Mouse (Mus musculus): ENCODE data around the gene Mboat7. TPM values are rescaled to one million over a fixed set of nuclear protein-coding genes. Genes with fewer than 3 reads are reported as not detected.

The Mboat7 gene
- polyA plus RNA-seq, 1 experiment: 29.8 TPM

DNA sequence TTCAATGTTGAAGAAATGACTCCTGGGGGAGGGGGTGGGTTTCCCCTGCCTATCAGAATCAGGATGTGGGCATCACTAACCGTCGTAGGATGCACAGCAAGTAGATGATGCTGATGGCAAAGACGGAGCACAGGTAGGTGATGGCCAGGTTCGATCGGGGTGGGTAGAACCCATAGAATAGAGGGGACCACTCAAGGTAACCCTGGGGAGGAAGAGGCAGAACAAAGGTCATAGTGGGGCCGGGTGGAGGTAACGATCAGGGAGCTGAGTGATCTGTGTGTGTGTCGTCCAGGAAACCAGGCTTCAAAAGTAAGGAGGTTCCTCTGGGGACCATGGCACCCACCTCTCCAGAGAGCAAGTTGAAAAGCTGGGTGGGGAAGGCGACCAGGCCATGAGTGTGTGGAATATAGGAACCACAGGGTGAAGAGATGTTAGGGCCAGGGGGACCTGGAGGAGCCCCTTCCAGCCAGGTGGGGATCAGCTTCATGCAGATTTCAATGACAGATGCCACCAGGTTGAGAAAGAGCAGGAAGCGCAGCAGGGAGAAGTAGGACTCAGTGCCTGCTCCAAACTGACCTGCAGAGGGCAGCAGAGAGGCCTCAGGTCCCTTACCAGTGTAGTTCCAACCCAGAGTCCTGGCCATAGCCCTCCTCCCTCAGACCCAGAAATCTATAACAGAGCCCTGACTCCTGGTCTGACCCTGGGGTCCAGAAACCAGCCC is 18.7 kb downstream of the Mboat7 start:
- H3K4me3 ChIP-seq (ENCODE audit: insufficient read depth, low read depth, low read length): no peak overlapping the region
- no peak overlapping the region for H3K27ac ChIP-seq (replicated peaks; ENCODE audit: low read depth, low read length)
- H3K4me1 ChIP-seq (ENCODE audit: control insufficient read depth, insufficient read depth, insufficient read length, low read length): no peaks in the 10 kb centered on the region

DNA sequence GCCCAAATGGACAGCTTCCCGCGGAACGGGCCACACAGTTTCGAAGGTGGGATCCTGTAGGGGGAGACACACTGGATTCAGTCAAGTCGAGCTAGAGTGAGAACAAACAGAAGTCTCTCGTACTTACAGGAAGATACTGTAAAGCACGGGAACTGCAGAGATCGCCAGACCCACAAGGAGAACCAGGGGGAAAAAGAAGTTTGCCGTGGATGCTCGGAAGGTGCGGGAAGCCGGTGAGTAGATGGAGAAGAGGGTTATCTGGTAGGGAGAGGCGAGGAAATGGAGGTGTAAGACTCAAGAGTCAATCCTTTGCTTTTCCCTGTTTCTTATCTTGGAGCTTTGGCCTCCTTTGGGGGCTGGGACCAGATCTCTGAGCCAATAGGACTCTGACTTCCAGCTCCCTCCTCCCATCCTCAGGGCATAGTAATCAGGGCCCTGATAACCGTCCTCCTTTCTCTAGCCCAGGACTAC is 26.4 kb downstream of the Mboat7 start:
- Histone ChIP-seq H3K27ac (replicated peaks; ENCODE audit: low read depth, low read length) (no peak overlapping the region), H3K4me1 (ENCODE audit: control insufficient read depth, insufficient read depth, insufficient read length, low read length) (peaks cover 3% of the 10 kb centered on the region; the same call in 1 of the 2 replicates), H3K4me3 (ENCODE audit: insufficient read depth, low read depth, low read length) (peak overlapping the region; percentile 36)

DNA sequence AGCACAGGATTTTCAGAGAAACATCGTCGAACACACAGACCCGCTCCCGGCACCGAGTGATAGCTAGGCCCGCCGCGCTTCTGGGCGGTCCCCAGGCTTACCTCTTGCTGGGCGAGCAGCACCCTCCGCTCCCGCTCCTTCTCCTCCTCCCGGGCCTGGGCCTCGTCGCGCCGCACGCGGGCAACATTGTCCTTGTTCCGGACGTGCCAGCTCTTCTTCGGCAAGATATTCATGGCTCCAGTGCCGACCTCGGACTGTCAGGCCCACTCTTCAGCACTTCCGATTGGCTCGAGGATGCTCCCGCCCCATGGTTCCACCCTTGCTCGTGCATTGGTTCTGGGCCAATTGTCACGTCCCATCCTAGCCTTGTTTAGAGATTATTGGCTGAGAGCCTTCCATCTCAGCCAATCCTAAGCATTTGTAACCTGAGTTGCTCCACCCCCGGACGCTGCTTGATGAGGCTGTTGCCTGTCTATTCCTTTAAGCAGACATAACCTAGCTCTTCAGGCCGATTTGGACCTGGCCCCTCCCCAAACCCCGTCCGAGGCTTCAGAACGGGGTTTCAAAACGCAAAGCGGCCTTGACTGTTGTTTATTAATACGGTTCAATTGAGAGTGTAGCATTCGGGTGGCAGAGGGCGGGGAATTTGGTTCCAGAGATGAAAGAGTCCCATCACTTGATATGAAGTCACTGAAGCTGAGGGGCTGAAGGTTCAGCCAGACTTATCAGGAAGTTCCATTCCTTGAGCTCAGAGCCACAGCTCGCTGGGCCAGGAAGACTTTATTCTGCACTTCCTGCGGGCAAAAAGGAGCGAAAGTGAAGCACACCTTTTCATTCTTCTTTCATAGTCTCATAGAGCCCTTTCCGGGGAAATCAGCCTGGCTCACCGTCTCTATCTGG is 27.9 kb downstream of the Mboat7 start, which contains the start of gene Leng1:
Gene Leng1, minus strand, starts transcription at position 626 of the 900 bp plus-strand sequence.
- Histone ChIP-seq H3K27ac (replicated peaks; ENCODE audit: low read depth, low read length) (peak within 1 kb of the TSS; percentile 79), H3K4me1 (ENCODE audit: control insufficient read depth, insufficient read depth, insufficient read length, low read length) (peaks cover 3% of the 10 kb centered on the region; the same call in 1 of the 2 replicates), H3K4me3 (ENCODE audit: insufficient read depth, low read depth, low read length) (peak within 1 kb of the TSS; percentile 78)

DNA sequence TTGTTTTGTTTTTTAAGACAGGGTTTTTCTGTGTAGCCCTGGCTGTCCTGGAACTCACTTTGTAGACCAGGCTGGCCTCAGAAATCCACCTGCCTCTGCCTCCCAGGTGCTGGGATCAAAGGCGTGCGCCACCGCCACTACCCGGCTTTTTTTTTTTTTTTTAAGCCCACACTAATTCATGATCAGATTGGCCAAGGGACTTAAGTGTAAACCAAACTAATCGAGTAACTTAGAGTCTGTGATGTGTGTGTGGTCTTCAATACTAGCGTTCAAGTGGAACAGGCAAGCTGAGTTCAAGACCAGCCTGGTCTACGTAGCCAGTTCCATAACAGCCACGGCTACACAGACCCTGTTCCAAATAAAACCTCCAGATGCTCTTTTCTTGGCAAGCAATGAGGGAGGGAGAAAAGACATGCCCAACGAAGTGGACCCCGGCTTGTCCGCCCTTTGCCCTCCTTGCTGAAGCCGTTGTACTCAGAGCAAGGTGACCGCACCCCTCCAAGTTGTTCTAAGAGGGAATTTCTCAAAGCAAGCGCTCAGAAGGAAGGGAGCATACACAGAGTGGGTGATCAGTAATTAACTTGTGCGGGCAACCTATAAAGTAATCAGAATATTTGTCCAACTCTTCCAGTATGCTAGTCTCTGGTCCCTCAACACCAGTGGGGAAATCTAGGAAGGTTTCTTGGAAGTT is 28.7 kb downstream of the Mboat7 start:
- Histone ChIP-seq H3K27ac (replicated peaks; ENCODE audit: low read depth, low read length) (peak overlapping the region; percentile 70), H3K4me1 (ENCODE audit: control insufficient read depth, insufficient read depth, insufficient read length, low read length) (peaks cover 3% of the 10 kb centered on the region; the same call in 1 of the 2 replicates), H3K4me3 (ENCODE audit: insufficient read depth, low read depth, low read length) (peak overlapping the region; percentile 78)

DNA sequence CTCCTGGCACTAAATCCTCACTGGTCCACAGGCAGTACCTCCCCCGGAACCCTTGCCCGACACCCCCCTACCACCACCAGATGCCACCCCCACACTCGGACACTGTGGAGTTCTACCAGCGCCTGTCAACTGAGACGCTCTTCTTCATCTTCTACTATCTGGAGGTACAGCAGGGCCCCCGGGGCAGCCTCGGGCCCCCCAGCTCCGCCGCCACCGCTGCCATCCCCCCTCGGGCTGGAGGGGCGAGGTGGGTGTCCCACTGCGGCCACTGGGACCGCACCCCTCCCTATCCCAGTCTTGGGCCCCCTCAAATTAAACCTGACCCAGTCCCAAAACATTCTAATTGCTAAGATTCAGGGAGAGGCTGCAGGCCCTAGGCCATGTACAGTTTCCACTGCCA is 34.7 kb downstream of the Mboat7 start:
- Histone ChIP-seq H3K4me3 (ENCODE audit: insufficient read depth, low read depth, low read length) (no peak overlapping the region), H3K4me1 (ENCODE audit: control insufficient read depth, insufficient read depth, insufficient read length, low read length) (no peaks in the 10 kb centered on the region), H3K27ac (replicated peaks; ENCODE audit: low read depth, low read length) (no peak overlapping the region)

DNA sequence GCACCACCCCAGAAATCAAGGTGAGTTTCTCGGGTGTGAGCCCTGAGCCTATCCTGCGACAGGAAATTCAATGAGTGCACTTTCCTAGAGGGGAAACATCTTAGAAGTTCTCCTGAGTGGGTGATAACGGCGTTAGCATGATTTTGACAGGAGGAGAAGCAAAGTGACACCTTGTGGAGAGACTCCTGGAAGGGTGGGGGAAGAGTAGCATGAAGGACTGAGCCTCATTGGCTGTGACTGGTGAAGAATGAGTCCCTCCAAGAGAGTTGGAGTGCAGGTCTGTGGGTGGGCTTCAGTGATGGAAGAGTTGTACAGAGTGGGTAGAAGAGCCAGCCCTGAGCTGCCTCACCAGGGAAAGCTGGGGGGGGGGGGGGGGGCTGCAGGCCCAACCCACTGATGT is 36.4 kb downstream of the Mboat7 start:
- Histone ChIP-seq H3K4me1 (ENCODE audit: control insufficient read depth, insufficient read depth, insufficient read length, low read length) (no peaks in the 10 kb centered on the region), H3K27ac (replicated peaks; ENCODE audit: low read depth, low read length) (no peak overlapping the region), H3K4me3 (ENCODE audit: insufficient read depth, low read depth, low read length) (no peak overlapping the region)

DNA sequence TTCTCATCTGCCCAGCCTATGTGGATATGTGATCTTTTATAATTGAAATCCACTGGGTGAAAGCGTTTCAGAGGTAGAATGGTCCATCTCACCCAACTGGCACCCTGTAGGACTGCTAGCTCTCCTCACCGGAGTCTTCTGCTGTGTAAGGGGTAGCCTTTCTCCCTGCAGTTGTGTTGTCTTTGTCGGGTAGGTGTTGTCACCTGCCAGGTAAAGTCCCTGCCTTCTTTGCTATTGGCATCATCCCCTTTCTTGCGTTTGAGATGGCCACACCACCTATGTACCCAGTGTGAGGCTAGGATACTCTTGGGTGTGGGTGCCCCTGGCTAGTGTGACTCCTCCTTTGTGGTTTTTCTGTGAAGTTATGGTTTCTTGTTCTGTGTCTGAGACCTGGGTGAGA is 46.7 kb downstream of the Mboat7 start:
- Histone ChIP-seq H3K4me1 (ENCODE audit: control insufficient read depth, insufficient read depth, insufficient read length, low read length) (peaks cover 13% of the 10 kb centered on the region), H3K4me3 (ENCODE audit: insufficient read depth, low read depth, low read length) (peak overlapping the region; percentile 94), H3K27ac (replicated peaks; ENCODE audit: low read depth, low read length) (no peak overlapping the region)

DNA sequence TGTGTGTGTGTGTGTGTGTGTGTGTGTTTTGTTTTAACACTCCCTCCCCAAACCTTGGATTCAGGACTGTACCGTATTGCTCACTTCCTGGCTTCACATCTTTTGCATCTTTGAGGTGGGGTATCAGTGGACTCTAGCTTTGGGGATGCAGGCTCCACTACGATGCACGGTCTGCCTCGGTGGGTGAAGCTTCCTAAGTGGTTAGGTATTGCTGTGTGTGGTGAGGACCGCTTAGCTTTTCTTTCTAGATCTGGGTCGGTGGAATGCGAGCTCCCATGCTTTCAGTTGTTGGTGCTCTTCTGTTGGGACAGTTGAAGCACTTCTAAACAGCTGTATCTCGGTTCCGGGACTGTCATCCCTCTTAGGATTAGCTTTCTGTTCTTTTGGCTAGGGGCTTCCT is 47.1 kb downstream of the Mboat7 start:
- Histone ChIP-seq H3K4me3 (ENCODE audit: insufficient read depth, low read depth, low read length) (peak overlapping the region; percentile 94), H3K27ac (replicated peaks; ENCODE audit: low read depth, low read length) (no peak overlapping the region)

DNA sequence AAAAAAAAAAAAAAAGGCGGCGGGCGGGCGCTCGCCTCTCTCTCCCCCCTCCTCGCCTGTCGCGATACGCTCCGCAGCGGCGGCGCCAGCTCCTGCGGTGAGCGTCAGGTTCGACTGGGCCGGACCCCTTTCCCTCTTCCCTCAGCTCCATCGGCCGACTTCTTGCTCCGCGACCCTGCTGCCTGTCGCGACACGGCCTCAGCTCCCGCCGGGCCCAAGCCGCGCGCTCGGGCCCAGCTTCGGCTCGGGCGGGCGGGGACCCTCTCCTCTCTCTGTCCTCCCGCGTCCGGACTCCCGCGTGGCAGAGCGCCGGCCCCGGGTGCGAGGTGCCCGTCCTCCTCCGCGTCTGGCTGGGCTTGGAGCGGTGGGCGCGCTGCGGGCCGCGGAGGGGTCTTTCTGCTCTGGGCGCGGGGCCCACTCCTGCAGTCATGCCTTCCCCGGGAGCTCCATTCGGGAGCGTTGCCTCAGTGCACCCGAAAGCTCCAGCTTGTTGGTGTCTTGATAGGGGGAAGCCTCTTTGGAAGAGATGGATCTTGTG is 47.8 kb downstream of the Mboat7 start:
- peak overlapping the region; percentile 94 for H3K4me3 ChIP-seq (ENCODE audit: insufficient read depth, low read depth, low read length)
- peaks cover 13% of the 10 kb centered on the region for H3K4me1 ChIP-seq (ENCODE audit: control insufficient read depth, insufficient read depth, insufficient read length, low read length)
- H3K27ac ChIP-seq (replicated peaks; ENCODE audit: low read depth, low read length): peak overlapping the region; percentile 87

More for the DNA sequence above, 47.1 kb downstream of the Mboat7 start:
- H3K4me1 ChIP-seq (ENCODE audit: control insufficient read depth, insufficient read depth, insufficient read length, low read length): peaks cover 13% of the 10 kb centered on the region

DNA sequence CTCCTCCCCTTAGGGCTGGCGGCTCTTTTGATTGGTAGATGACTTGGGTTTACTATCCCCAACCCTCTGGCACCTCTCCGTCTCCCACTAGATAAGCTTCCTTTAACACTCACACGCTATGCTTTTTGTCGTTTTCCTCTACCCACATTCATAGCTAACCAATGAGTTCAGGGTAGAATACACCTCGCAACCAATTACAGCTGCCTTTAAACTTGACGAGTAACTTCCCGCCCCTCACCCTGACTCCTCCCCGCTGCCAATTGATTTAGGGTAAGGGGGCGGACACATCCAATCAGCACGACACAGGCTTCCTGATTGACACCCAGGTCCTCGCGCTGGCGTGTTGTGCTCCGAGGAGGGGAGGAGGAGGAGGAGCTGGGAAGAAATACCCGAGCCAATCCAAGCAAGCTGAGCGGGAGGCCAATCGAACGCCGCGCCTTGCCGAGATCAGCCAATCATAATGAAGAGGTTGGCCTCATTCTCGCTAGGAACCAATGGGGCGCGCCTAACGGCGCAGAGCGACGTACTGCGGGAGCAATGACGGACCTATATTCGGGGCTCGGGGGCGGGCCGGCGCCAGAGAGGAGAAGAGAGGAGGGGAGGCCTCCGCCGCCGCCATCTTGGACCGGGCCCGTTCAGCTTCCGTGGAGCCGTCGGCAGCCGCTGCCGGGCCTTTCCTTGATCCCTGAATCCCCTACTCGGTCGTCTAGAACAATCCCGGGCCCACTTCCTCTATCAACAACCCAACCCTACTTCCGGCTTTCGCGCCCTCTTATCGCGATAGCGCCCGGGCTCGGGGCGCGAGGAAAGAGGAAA is 48.4 kb downstream of the Mboat7 start, which contains the start of gene Cnot3:
Gene Cnot3, plus strand, starts transcription at position 597 of the 816 bp plus-strand sequence.
- Histone ChIP-seq H3K4me1 (ENCODE audit: control insufficient read depth, insufficient read depth, insufficient read length, low read length) (peaks cover 13% of the 10 kb centered on the region), H3K27ac (replicated peaks; ENCODE audit: low read depth, low read length) (peak within 1 kb of the TSS; percentile 87), H3K4me3 (ENCODE audit: insufficient read depth, low read depth, low read length) (peak within 1 kb of the TSS; percentile 94)

DNA sequence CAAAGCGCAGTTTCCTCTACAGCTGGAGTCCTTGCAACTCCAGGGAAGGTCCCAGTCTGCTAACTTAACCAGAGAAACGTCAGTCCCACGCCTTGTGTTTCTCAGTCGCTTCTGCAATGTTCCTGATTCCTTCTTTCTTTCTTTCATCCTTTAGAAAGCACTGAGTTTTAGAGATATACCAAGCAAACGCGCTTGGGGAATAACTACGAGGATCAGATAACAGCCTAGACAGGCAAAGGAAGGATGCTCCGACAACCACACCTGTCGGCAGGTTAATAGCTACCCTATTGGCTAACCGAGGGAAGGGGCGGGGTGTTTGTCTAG is 49.0 kb downstream of the Mboat7 start:
- Histone ChIP-seq H3K4me1 (ENCODE audit: control insufficient read depth, insufficient read depth, insufficient read length, low read length) (peaks cover 13% of the 10 kb centered on the region), H3K4me3 (ENCODE audit: insufficient read depth, low read depth, low read length) (peak overlapping the region; percentile 53), H3K27ac (replicated peaks; ENCODE audit: low read depth, low read length) (no peak overlapping the region)

DNA sequence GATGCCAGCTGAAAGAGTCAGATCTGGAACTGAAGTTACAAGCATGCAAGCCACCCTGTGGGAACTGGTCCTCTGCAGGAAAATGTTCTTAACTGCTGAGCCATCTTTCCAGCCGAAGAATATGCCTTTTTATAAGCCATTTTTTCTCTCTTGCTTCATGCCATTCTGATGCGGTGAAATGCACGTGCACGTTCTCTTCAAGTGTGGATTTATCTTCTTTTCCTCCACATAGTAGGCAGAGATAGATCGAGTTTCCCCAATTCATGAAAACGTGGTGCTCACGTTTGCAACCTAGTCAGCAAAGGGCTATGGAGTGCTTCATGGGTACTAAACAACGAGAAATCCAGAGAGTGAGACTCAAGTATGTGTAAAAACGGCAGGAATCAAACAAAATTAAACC is 49.5 kb downstream of the Mboat7 start:
- H3K4me1 ChIP-seq (ENCODE audit: control insufficient read depth, insufficient read depth, insufficient read length, low read length): peaks cover 13% of the 10 kb centered on the region
- H3K4me3 ChIP-seq (ENCODE audit: insufficient read depth, low read depth, low read length): no peak overlapping the region; the same call in 1 of the 2 replicates
- H3K27ac ChIP-seq (replicated peaks; ENCODE audit: low read depth, low read length): no peak overlapping the region

DNA sequence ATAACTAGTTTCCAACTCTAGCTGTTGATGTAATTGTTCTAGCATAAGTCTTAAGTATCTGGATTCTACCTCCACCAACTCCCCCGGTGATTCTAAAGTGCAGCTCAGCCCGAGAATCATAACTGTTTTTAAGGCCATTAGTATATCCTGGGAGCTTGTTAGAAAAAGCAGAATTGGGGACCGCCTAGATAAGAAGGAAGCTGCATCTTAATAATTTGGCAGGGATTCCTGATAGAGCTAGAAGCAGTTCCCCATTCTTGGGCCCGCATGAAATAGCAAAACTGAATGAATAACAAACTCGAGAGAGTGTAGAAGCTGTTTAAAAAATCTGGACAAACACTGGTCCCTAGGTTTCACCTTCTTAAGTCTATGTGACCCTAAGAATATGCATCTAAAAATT is 49.9 kb downstream of the Mboat7 start:
- Histone ChIP-seq H3K4me1 (ENCODE audit: control insufficient read depth, insufficient read depth, insufficient read length, low read length) (peaks cover 13% of the 10 kb centered on the region), H3K4me3 (ENCODE audit: insufficient read depth, low read depth, low read length) (no peak overlapping the region), H3K27ac (replicated peaks; ENCODE audit: low read depth, low read length) (no peak overlapping the region)

DNA sequence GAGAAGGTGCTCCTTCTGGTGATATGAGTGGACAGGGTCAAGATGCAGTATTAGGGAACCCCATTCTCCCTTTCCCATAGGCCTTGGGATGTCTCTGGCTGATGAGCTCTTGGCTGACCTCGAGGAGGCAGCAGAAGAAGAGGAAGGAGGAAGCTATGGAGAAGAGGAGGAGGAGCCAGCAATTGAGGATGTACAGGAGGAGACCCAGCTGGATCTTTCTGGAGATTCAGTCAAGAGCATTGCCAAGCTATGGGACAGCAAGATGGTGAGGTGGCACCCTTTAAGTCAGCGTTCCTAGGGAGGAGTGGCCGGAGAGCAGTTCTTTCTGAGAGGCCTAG is 62.9 kb downstream of the Mboat7 start:
- no peak overlapping the region for H3K27ac ChIP-seq (replicated peaks; ENCODE audit: low read depth, low read length)
- peak overlapping the region; percentile 45 for H3K4me3 ChIP-seq (ENCODE audit: insufficient read depth, low read depth, low read length)
- peaks cover 10% of the 10 kb centered on the region for H3K4me1 ChIP-seq (ENCODE audit: control insufficient read depth, insufficient read depth, insufficient read length, low read length)
